Mouse (Mus musculus): ENCODE measurements around the gene Fgfr2.

Gene Fgfr2

DNA sequence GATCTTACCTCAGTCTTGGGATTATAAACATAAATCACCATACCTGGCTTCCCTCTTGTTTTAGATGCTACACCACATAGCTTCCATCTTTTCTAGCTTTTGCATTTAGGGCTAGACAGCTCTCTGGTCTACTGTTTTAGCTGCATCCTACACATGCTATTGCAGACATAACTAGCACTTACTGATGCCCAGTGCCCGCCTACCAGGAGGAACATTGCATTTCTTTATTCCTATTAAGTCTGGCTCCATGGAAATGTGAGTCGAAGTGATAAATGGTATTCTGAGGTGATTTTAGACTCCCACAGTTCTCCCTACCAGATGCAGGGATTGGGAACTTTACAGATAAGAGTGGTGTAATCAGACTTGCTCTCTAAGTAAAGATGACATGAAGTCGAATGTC lies 713.3 kb downstream of the Fgfr2 start:
- no peak for DNase-seq (ENCODE audit: low spot score)

DNA sequence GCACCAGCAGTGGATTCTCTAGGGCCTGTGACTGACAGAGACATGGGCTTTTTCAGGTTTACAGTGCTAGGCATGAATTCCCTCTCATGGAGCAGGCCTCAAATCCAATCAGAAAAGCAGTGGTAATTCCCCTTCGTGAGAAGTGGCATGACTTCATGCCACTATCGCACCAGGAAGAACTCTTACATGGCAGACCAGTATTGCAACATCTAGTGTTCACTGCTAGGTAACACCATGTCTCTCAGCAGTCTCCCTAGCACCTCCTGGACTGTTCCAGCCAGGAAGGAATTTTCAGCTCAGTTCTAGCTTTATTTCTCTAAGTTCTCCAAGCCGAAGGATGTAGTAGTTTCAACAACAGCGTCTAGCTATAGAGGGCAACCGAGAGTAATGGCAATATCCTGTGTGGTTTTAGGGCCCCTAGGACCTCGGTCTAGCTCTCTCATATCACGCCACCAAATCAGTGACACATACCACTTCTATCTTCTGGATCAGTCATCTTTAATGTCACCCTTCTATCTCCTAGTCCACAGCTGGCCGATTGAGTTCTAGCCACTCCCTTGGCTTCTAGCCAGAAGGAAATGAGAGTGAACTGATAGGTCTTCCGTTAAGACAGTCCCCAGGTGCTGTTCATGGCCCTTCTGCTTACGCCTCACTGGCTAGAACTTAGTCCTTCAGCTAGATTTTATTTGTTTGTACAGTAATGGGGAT lies 720.6 kb downstream of the Fgfr2 start:
- no peak for DNase-seq (ENCODE audit: low spot score)

DNA sequence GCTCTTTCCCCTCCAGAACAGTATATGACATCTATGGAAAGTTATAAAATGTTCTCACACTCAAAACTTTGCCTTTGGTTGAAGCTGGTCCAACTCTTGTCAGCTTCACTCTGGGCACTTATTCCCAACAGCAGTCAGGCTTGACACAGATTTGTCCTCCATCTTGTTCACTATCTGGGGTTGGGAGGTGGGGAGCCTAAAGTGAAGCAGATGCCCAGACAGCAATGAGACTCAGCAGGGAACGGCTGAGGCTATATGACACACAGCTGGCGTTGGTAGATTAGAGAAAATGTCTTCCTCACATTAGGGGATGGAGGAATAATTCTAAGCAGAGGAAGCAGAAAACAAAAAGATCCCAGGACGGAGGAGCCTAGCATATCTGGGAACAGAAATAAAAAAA lies 724.7 kb downstream of the Fgfr2 start:
- no peak for DNase-seq (ENCODE audit: low spot score)

DNA sequence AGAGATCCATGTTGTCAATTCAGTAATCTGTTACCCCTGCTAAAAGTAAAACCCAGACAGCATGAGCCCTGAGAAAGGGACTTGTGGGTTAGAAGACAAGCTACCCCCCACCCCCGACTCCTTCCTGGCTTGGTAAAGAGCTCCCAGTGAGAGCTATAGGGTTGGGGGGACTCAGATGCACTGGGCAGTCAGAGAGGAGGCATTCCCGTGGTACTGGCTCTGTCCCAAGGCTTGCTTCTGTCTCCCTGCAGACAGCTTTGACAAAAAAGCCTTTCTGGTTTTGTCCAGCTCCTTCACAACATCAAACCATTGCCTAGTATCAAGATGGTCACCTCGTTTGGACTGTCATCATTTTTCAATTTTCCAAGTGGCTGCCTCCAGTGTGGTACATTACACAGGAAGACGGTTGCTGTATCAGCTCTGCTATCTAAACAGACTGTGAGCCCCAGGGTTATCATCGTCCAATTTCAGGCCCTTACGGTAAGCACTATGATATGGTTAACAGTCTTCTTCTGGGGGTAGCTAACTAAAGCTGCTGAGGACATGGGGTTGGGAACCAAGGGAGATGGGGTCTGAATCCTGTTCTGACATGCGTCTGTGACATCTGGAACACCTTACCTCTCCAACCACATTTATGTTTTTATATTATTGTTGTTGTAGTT lies 726.4 kb downstream of the Fgfr2 start:
- DNase-seq (ENCODE audit: low spot score), result no peak

DNA sequence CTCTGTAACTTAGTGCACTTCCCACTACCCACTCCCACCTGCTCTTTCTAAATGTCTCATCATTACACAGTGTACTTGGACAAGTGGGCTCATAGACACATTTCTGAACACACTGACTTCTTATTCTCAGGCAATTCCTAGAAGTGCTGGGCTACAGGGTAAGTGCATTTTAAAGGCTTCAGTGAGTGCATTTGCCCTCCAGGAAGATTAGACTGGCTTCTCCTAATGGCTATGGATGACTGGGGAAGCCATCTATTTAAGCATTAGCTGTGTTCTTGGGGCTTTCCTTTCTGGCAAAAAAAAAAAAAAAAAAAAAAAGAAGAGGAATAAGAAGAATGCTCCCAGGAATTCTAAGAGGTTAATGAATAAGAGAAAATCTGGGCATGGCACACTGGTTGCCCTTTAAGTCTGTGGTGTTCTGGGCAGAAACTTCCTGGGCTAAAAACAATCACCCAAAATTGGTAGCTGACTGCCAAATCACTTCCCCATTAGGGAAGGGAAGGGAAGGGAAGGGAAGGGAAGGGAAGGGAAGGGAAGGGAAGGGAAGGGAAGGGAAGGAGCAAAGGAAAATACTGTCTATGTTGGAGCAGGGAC lies 729.5 kb downstream of the Fgfr2 start:
- no peak for DNase-seq (ENCODE audit: low spot score)

DNA sequence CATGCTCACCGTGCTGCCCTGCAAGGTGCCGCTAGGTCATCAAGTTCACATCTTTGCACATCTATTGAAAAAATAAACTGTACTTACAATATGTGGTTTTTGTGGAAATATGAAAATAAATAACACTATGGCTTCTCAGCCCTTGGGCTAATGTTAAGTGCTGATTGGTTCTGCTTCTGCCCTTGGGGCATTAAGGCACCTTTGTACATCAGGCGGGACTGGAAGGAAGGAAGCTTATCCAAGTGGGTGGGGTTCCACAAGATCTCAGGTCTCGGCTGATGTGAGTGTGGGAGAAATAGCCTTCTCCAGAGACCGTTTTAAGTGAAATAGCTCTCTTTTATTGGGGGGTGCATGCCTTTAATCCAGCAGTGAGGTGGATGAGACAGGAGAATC lies 730.1 kb downstream of the Fgfr2 start:
- no peak for DNase-seq (ENCODE audit: low spot score)

DNA sequence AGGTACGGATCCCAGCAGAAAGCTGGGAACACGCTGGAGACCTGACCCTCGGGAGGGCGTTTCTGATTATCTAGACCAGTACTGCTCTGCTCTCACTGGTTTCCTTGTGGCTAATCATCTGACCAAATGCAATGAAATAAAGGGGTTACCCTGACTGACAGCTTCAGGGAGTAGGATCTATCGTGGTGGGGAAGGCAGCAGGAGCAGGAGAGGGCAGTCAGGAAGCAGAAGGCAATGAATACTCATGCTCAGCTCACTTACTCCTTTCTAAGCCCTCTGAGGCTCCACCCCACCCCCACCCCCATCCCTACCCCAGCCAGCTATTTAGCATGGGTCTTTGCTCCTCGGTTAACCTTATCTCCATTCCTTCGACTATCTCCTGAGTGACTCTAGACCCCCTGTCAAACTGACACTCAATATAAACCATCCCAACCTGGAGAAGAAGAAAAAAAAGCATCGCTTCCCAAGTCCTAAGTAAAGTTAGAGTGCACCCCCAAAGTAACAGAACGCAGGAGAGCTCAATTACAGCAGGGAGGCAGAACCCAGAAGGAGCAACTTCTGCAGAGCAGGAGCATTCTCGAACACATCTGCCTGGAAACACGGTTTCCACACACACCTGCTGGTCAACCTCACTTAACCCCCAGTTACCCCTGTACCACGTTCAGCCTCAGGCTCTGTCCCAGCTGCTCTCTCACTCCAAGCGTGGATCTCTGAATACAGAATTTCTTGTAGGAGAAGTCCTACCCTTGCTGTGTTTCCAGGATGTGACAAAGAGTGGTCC lies 730.7 kb downstream of the Fgfr2 start:
- DNase-seq (ENCODE audit: low spot score), result no peak

DNA sequence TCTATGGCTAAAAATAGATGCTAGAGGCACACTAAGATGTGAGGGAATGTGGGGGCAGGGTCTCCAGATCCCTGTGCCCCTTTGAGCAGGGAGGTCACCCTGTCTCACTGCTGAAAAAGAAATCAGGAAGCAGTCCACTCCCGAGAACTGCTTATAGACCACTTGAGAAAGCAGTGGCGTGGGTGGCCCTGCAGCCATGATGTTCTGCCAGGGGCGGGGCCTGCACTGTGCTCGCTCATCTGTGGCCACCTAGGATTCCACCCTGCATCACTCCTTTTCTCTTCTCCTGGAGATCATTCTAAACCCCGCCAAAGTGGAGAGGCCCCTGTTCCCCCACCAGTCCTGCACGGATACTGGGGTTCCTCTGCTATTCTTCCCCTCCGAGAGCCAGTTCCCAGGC lies 733.7 kb downstream of the Fgfr2 start:
- DNase-seq (ENCODE audit: low spot score), result no peak

DNA sequence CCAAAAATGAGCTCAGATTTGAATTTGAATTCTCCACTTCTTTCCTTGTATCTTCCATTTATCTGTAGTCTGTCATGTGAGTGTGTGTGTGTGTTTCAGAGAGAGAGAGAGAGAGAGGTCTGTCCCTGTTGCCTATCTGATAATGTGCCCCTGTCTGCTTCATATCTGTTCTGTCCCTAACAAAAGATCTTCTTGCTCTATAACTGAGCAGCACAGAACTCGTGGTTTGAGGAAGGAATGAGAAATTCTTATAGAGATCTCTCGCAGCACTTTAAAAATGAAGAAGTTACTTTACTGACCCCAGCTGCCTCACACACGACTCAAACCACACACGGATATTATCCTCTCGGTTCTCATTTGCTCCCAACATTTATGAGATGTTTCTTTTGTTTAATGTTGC lies 735.6 kb downstream of the Fgfr2 start:
- no peak for DNase-seq (ENCODE audit: low spot score)

DNA sequence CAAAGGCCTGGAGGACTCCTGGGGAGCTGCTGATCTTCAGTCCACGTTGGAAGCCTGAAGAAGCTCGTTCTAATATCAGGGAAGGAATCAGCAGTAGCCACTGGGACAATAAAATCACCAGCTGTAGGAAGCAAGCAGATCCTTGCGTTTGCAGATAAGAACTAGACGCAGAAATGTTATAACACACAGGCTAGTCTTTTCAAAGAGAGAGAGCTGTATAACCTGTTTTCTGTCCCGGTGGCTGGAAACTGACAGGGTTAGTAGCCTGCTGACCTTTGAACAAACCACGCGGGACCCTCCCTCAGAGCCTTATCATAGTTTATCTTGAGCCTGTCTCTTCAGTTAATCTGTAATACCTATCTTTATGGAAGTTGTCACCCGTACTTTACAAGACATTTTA lies 736.8 kb downstream of the Fgfr2 start:
- no peak for DNase-seq (ENCODE audit: low spot score)

DNA sequence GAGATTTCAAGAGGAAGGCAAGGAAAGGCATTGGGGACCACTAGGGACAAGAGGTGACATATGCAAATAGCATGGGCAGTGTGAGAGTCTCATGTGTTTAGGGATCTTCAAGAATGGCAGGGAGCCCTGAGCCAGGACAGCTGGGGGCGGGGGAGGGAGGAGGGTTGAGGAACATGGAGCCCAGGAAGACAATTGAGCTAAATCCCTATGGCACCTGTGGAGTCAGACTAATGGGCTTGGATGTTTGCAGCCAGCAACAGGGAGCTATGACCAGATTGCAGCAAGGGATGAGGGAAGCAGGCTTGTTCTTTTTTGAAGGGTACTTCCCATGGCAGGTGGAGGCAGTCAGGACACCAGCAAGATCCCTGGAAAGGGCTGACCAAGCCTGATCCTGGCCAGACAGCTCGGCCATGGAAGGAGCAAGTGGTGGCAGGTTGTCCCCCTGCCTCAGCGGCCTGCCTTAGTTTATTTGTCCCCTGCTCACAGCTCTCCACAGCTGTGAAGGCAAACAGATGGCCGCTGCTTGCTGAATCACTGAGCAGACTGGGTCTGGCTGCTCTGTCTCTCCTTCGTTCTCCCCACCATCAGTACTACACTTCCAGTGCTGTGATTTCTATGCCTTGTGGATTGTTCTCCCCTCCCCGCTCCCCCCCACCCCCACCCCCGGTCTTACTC lies 737.6 kb downstream of the Fgfr2 start:
- no peak for DNase-seq (ENCODE audit: low spot score)

DNA sequence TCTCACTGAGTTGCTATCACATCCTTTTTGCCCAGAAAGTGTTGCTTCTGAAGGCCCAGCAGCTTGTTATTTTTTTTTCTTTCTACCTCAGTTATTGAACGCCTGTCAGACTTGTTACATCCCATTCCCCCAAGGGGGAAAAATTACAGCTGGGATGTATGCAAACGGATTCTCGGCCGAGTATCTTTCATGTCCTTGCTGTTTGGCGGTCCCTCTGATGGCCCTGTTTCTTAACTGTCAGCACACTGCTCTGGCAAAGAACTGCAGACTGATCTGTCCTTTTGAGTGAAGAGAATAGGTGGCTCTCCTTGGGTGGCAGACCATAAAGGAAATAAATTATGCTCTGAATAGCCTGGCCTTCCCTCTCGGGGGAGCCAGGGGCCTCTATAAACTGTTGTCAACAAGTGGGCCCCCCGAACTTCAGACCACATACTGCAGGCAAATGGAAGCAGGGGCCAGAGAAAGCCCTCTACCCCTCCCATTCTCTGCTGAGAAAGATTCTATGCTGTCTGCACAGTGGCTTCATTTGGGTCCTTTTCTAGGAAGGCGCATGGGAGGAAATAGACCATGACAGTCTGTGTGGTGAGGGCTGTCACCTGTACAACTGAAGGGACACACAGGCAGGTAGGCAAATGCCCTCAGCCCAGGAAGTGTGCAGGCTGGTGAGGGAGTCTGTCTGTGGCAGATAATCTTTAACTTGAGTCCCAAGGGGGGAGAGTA lies 738.3 kb downstream of the Fgfr2 start:
- no peak for DNase-seq (ENCODE audit: low spot score)

DNA sequence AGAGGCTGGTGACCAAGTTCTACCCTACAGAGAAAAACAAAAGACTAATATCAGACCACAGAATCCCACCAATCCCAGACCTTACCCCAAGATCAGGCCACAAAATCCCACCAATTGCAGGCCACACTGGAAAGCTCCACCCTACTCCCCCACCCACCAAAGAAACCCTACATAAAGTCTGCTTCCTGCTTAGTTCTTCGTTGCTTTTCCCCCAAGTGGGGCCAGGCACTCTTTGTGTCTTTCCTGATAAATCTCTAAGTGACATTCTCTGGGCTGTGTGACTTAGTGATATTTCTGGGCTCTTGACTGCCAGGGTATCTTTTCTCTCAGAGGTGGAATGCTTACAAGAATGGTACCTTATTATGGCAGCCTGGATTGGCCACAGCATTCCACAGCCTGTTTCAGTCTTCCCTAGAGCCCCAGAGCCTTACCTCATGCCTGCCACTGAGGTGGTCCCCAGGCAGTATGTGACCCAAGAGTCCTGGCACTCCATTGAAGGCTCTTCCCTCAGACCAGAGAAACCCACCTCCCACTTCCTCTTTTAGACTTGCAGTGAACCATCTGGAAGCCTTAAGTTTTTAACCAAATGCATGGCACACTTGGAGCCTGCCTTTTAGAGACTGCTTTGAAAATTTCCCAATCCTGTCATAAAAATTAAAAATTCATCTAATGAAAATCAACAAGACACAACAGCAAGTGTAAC lies 742.4 kb downstream of the Fgfr2 start:
- DNase-seq (ENCODE audit: low spot score), result no peak

DNA sequence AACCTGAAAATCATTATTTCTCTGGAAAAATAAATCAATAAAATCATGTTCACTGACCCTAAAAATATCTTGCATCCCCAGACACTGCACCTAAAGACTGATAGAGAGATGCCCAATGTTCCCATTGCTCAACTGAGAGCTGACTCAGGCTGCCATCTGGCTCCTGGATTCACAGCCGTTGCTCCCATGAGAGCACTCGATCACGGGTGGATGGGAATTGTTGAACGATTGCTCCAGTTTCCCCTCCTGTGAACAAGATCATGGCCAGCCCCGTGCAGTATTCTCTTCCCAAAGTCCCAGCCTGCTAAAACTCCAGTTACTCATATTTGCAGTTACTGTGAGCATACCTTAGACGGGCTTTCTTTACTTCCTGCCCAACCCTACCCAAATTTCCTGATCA lies 745.2 kb downstream of the Fgfr2 start:
- DNase-seq (ENCODE audit: low spot score), result peak; percentile 12

DNA sequence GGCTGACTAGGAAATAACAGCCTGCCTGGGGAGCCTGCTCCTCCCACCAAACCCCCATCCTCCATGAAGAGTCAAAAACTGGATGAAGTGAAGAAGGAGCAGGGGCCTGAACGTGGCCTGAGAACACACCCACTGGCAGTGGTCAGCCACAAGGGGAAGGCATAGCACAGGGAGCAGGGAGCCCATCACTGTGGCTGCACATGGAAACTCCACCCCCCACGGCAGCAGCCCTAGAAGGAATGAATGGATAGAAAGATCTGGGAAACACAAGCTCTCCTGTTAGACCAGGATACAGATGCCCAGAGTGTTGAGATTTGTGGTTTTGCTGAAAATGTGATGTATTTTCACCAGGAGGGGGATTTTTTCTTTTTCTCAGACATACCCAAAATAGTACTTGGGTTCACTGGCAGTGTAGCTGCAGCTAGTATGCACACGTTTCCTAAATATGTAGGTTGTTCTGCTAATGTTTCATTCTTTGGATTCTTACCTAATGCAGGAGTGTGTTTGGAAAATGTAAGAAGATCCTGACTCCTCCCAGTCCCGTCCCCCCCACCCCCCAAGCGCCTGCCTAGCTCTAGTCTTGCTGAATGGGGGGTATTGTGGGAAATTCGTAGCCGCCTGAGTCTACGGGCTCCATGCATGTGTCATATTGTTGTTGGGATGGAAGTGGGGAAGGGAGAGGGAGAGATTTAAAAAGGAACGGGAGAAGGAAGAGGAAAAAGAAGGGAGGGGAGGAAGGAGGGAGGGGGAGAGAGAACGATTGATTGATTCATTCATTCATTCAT lies 749.4 kb downstream of the Fgfr2 start:
- no peak for DNase-seq (ENCODE audit: low spot score)

DNA sequence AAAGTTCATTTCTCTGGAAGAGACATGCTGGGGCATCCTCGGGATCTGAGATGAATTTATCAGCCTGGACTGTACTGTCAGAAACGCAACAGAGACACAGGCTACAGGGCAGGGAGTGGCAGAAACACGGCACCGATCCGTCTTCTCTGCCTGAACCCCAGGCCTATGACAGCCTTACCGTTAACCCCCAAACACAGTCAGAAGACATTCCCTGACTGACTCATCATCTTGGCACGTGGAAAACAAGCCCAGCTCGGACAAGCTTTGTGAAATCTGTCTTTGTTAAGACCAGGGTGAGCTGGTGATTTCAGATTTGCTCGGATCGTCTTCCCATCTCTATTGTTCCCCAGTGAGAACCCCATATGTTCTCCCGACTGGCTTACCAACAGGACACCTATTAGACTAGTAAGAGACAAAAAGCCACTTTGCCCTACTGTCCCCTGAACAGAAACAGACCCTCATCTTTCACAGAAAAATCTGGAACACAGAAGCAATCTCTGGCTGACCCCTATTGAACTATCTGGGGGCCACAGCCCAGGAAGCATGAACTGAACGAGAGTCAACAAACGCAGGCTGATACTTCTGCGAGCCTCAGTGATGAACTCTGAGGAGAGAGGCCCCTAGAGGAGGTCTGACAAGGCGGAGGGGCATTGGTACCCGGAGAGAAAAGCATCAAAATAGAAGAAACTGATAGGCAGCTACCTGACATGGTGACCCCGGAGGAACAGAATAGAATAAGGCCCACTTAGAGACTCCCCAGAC lies 750.2 kb downstream of the Fgfr2 start:
- peak; percentile 21 for DNase-seq (ENCODE audit: low spot score)

DNA sequence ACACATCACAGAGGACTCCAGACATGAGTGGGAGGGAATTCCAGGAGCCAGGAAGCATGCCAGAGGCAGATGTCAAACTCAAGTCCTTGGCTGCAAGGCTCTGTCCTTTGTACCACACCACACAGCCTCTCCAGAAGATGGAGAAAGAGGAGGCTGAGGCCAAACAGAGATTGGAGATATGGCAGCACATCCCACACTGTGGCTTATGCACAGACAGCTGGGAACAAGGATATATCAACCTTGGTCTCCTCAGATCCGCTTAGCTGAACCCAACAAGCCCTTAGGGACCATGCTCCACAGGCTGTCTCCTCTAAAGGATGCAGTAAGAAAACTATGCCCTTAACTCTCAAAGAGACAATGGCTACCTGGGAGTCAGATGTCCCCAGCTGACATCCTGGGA lies 751.3 kb downstream of the Fgfr2 start:
- DNase-seq (ENCODE audit: low spot score), result peak; percentile 7

DNA sequence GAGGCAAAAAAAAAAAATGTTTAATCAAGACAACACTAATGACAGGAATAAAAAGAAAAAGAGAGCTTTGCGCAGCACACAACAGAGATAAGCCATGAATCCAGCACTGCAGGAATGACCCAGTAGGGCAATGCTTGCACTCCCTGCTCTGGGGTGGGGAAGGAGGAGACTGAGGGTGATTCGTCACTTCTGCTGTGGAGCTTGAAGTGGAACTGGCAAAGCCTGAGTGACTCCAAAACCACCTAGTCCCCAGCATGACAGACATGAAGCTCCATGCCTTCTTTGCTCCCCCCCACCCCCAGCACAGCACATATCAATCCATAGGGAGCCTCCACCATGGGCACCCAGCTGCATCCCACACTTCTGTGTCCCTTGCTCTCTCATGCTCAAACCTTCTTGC lies 753.4 kb downstream of the Fgfr2 start:
- no peak for DNase-seq (ENCODE audit: low spot score)

DNA sequence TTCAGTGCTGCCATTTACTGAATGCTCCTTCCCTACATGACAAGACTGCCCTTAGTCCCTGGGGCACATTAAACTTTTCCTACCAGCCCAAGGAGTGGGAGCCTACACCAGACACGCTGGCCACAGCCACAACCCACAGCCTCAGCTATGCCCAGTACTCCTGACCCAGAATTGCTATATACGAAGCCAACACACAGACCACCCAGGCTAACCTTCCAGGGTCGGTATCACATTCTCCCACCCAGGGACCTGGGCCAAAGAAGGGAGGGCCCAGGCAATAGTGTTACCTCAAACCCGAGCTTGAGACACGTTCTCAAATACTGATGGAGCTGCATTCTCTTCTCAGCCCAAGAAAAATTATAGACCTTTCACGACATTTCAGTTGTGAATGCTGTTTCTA lies 754.3 kb downstream of the Fgfr2 start:
- DNase-seq (ENCODE audit: low spot score), result no peak

All from adipocyte (in vitro differentiated cells).